Mouse (Mus musculus): ENCODE results near the gene Gm5134.
"Not testable (repeated sequence)": the region's sequence is repeated elsewhere in the genome, so short reads cannot be mapped to it uniquely, and the experiment has no call there.

Gene Gm5134

GRCm38 (mm10) chr10:75940520-75940919 lies 13.8 kb upstream of the Gm5134 start, which contains the start of gene Gm867:
Gm867 (minus strand) TSS chr10:75940672.
- DNase-seq = no peak

- DNase-seq = no peak
Observed at GRCm38 (mm10) chr10:75941042-75941824, 13.1 kb upstream of the Gm5134 start.

GRCm38 (mm10) chr10:75942736-75943477 lies 11.4 kb upstream of the Gm5134 start, which contains the start of gene Vpreb3:
Vpreb3 (plus strand) TSS chr10:75943057.
- no peak for DNase-seq

- DNase-seq = no peak
Observed at GRCm38 (mm10) chr10:75944066-75944772, 10.1 kb upstream of the Gm5134 start.

GRCm38 (mm10) chr10:75945213-75945612 lies 9.1 kb upstream of the Gm5134 start:
- no peak for DNase-seq

- DNase-seq = no peak
Observed at GRCm38 (mm10) chr10:75945896-75946295, 8.4 kb upstream of the Gm5134 start.

GRCm38 (mm10) chr10:75948079-75948478 lies 6.2 kb upstream of the Gm5134 start:
- DNase-seq = no peak

- no peak for DNase-seq
Observed at GRCm38 (mm10) chr10:75949053-75950045, 5.0 kb upstream of the Gm5134 start.

- no peak for DNase-seq
Observed at GRCm38 (mm10) chr10:75950791-75951210, 3.5 kb upstream of the Gm5134 start.

GRCm38 (mm10) chr10:75951424-75952050 lies 2.8 kb upstream of the Gm5134 start:
- DNase-seq = no peak

GRCm38 (mm10) chr10:75973846-75974245 lies 19.5 kb downstream of the Gm5134 start:
- DNase-seq = no peak

- DNase-seq = no peak
Observed at GRCm38 (mm10) chr10:75975216-75975615, 20.9 kb downstream of the Gm5134 start.

- DNase-seq = no peak
Observed at GRCm38 (mm10) chr10:75978119-75978834, 24.0 kb downstream of the Gm5134 start.

- DNase-seq = no peak
Observed at GRCm38 (mm10) chr10:75978835-75979157, 24.5 kb downstream of the Gm5134 start.

GRCm38 (mm10) chr10:75979432-75979831 lies 25.1 kb downstream of the Gm5134 start:
- DNase-seq = peak; percentile 10

- DNase-seq = no peak
Observed at GRCm38 (mm10) chr10:75990430-75991042, 36.2 kb downstream of the Gm5134 start.

GRCm38 (mm10) chr10:75993616-75994240 lies 39.4 kb downstream of the Gm5134 start:
- DNase-seq = no peak

- not testable (repeated sequence) for DNase-seq
Observed at GRCm38 (mm10) chr10:75994531-75995210, 40.4 kb downstream of the Gm5134 start.

GRCm38 (mm10) chr10:75995463-75995862 lies 41.1 kb downstream of the Gm5134 start:
- DNase-seq = no peak

Measured in right cerebral cortex, postnatal 4 days (tissue).